Mouse (Mus musculus): ENCODE measurements at regions not wholly inside any gene's neighbourhood (a gene's known extent, or its start where the extent isn't known, plus 50 kb on each side); places are given as distances from the start of the nearest gene placed in this dataset.
A peak's percentile ranks its signal among the peaks of the same experiment; 100 is the strongest.

DNA sequence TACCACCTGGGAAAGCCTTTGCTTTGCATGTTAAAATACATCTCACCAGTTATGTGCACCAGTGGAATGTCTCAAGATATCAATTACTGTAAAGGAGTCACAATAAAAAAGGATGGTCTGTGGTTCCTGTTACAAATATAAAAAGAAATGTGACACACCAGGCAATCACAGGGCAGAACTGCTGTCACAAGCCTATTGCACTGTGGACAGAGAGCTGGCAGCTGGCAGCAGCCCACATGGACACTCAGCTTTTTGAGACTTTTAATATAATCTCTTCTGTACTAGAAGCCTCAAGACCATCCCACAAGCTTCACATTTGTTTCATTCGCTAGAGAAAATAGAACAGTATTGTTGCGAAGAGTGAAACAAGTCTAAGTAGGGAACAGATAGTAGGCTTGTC, 197.7 kb downstream of the 1700129C05Rik start:
- Histone ChIP-seq H3K27ac (replicated peaks in 1 of 2; ENCODE audit: control insufficient read depth in 1 of 2, insufficient read depth in 1 of 2, low read depth in 2 of 2, low read length in 2 of 2) (no peak overlapping the region), H3K27me3 (ENCODE audit: control insufficient read depth, insufficient read depth, low read length) (no peaks in the 10 kb centered on the region), H3K36me3 (ENCODE audit: control insufficient read depth, insufficient read depth, low read length) (no peaks in the 10 kb centered on the region), H3K9ac (ENCODE audit: low read length) (no peak overlapping the region), H3K9me3 (ENCODE audit: control insufficient read depth, low read length) (no peaks in the 10 kb centered on the region), H3K4me1 (ENCODE audit: control insufficient read depth in 2 of 2, insufficient read depth in 2 of 2, low read length in 2 of 2) (no peaks in the 10 kb centered on the region), H3K4me2 (ENCODE audit: low read length) (no peak overlapping the region), H3K4me3 (ENCODE audit: control insufficient read depth in 1 of 2, insufficient read depth in 1 of 2, low read depth in 1 of 2, low read length in 2 of 2) (no peak overlapping the region)
- 80% methylated on average over 2 of the region's 2 CpGs for WGBS
- ATAC-seq (ENCODE audit: insufficient number of reproducible peaks, insufficient read depth, low FRiP score, low read depth) = no peak

DNA sequence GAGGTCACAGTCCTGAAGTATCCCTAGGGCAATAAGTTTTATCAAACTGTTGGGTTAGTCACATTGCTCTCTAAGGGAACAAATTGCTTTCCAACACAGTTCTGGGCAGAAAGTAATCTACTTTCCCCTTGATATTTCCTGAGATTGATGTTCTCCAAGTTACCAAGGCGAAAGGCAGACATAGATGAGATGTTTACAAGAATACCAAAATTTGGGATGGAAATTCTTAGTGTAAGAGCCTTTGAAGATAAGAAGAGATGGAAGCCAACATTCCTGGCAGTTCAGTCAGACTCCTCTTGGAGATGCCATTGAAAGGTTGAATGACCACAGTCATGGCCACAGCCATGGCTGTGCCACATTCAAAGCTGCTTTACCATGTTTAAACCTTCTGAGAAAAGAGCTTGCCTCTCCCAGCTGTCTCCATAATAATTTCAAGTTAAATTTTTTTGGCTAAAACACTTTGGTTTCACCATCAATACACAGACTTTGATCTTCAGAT, 199.4 kb downstream of the 1700129C05Rik start:
- H3K4me1 ChIP-seq (ENCODE audit: control insufficient read depth in 2 of 2, insufficient read depth in 2 of 2, low read length in 2 of 2) = peaks cover 0 to 3% of the 10 kb centered on the region in 2 experiments; a peak in 1 of 4 replicates
- H3K4me3 ChIP-seq (ENCODE audit: control insufficient read depth in 1 of 2, insufficient read depth in 1 of 2, low read depth in 1 of 2, low read length in 2 of 2) = no peak overlapping the region
- WGBS = 69% methylated on average over 1 of the region's 1 CpGs
- no peak for ATAC-seq (ENCODE audit: insufficient number of reproducible peaks, insufficient read depth, low FRiP score, low read depth)
- no peaks in the 10 kb centered on the region for H3K27me3 ChIP-seq (ENCODE audit: control insufficient read depth, insufficient read depth, low read length)
- H3K27ac ChIP-seq (replicated peaks in 1 of 2; ENCODE audit: control insufficient read depth in 1 of 2, insufficient read depth in 1 of 2, low read depth in 2 of 2, low read length in 2 of 2) = no peak overlapping the region
- no peak overlapping the region for H3K4me2 ChIP-seq (ENCODE audit: low read length)
- no peaks in the 10 kb centered on the region for H3K36me3 ChIP-seq (ENCODE audit: control insufficient read depth, insufficient read depth, low read length)
- H3K9me3 ChIP-seq (ENCODE audit: control insufficient read depth, low read length) = no peaks in the 10 kb centered on the region
- no peak overlapping the region for H3K9ac ChIP-seq (ENCODE audit: low read length)

DNA sequence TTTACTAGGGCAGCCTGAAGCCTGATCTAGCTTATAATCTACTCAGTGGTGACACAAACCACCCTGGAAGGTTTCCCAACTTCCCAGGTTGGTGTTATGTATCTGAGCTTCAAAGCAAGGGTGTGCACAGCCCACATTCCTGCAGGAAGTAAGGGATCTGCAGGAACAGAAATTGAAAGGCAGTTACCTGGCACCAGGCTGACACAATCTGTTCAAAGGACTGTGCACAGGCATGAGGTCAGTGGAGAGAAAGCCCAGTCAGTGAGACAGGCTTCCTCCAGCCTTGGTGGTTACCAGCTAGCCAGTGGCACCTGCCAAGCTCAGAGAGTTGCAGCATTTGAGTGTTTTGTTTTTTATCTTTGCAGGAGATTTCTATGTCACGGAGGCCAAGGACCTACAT, 203.6 kb downstream of the 1700129C05Rik start:
- ATAC-seq (ENCODE audit: insufficient number of reproducible peaks, insufficient read depth, low FRiP score, low read depth) = no peak
- no peak overlapping the region for H3K9ac ChIP-seq (ENCODE audit: low read length)
- H3K9me3 ChIP-seq (ENCODE audit: control insufficient read depth, low read length) = no peaks in the 10 kb centered on the region
- peaks cover 6% of the 10 kb centered on the region in 2 experiments; a peak in 2 of 4 replicates for H3K4me1 ChIP-seq (ENCODE audit: control insufficient read depth in 2 of 2, insufficient read depth in 2 of 2, low read length in 2 of 2)
- H3K36me3 ChIP-seq (ENCODE audit: control insufficient read depth, insufficient read depth, low read length) = no peaks in the 10 kb centered on the region
- no peak overlapping the region for H3K4me2 ChIP-seq (ENCODE audit: low read length)
- no peak overlapping the region for H3K4me3 ChIP-seq (ENCODE audit: control insufficient read depth in 1 of 2, insufficient read depth in 1 of 2, low read depth in 1 of 2, low read length in 2 of 2)
- 61% methylated on average over 1 of the region's 1 CpGs for WGBS
- no peak overlapping the region for H3K27ac ChIP-seq (replicated peaks in 1 of 2; ENCODE audit: control insufficient read depth in 1 of 2, insufficient read depth in 1 of 2, low read depth in 2 of 2, low read length in 2 of 2)
- no peaks in the 10 kb centered on the region for H3K27me3 ChIP-seq (ENCODE audit: control insufficient read depth, insufficient read depth, low read length)

DNA sequence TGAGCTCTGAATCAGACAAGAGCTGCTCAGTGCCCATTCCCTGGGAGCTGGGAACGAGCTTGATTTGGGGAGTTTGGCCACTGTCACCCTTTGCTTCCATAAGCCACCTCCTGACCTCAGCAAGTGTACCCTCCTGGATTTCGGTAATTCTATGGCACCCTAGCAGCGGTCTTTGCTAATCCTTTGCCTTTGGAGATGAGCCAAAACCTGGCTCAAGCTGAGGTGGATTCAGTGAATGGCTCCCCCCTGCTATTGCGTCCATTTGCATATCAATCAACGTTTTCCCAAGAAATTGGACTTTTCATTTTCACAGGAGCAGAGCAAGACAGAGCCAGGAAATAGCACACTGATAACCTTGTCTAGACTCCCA, 204.1 kb downstream of the 1700129C05Rik start:
- H3K27me3 ChIP-seq (ENCODE audit: control insufficient read depth, insufficient read depth, low read length) = no peaks in the 10 kb centered on the region
- no peak overlapping the region for H3K9ac ChIP-seq (ENCODE audit: low read length)
- H3K27ac ChIP-seq (replicated peaks in 1 of 2; ENCODE audit: control insufficient read depth in 1 of 2, insufficient read depth in 1 of 2, low read depth in 2 of 2, low read length in 2 of 2) = no peak overlapping the region
- no peak for ATAC-seq (ENCODE audit: insufficient number of reproducible peaks, insufficient read depth, low FRiP score, low read depth)
- no peaks in the 10 kb centered on the region for H3K9me3 ChIP-seq (ENCODE audit: control insufficient read depth, low read length)
- peaks cover 6% of the 10 kb centered on the region in 2 experiments; a peak in 2 of 4 replicates for H3K4me1 ChIP-seq (ENCODE audit: control insufficient read depth in 2 of 2, insufficient read depth in 2 of 2, low read length in 2 of 2)
- H3K36me3 ChIP-seq (ENCODE audit: control insufficient read depth, insufficient read depth, low read length) = no peaks in the 10 kb centered on the region
- no peak overlapping the region for H3K4me2 ChIP-seq (ENCODE audit: low read length)
- H3K4me3 ChIP-seq (ENCODE audit: control insufficient read depth in 1 of 2, insufficient read depth in 1 of 2, low read depth in 1 of 2, low read length in 2 of 2) = no peak overlapping the region
- 45% methylated on average over 5 of the region's 5 CpGs for WGBS

DNA sequence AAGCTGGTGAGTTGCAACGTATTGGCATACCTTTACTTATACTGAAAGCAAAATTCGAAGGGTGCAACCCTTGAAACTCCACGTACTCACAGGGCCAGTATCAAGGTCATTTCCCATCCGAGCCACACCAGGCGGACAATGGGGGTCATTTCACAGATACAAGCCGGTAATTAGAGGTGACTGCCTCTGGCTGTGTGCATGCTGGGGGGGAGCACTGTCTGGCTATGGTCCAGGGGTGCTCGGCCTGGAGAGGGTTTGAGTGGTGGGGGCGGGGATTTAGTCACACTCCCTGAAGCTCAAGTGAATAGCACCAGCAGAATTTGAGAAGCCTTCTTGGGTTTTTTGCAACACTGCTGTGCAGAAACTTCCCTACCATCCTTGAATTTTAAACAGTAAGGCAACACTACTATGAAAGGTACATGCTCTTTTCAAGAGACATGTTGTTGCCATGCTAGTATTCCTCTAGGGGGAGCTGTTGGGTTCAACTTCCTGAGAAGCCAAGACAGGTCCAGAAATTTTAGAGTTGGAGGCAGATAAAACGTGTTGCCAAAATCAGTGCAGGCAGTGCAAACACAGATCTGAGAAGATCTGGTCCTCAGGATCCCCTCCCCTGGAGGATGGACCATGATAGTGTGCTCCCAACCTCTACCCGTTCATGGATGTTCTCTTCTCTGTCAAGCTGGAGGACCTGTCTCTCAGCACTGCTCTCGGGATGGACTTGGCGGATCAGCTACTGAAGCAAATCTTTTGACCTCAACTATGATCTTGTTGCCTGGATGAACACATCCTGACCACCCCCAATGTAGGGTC, 204.7 kb downstream of the 1700129C05Rik start:
- H3K4me3 ChIP-seq (ENCODE audit: control insufficient read depth in 1 of 2, insufficient read depth in 1 of 2, low read depth in 1 of 2, low read length in 2 of 2) = no peak overlapping the region

DNA sequence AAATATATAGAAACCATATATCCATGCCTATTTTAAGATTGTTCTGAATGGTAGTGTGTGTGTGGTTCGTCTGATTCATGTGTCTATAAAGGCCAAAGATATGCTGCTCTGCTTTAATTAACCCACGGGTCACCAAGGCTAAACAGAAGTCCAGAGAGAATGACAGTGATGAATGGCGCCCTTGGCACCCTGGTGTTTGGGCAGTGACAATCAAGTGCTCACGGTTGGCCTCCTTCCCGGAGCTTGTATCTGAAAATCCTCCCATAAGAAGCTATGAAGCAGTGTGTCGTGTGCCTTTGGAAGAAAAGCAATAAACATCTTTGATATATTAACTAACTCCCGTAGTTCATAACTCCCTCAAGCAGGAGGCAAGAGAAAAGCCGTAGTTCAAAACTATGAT, 205.4 kb downstream of the 1700129C05Rik start:
- H3K4me2 ChIP-seq (ENCODE audit: low read length) = no peak overlapping the region
- 56% methylated on average over 8 of the region's 8 CpGs for WGBS
- H3K4me3 ChIP-seq (ENCODE audit: control insufficient read depth in 1 of 2, insufficient read depth in 1 of 2, low read depth in 1 of 2, low read length in 2 of 2) = no peak overlapping the region

More for the DNA sequence above, 204.7 kb downstream of the 1700129C05Rik start:
- Histone ChIP-seq H3K27ac (replicated peaks in 1 of 2; ENCODE audit: control insufficient read depth in 1 of 2, insufficient read depth in 1 of 2, low read depth in 2 of 2, low read length in 2 of 2) (no peak overlapping the region), H3K4me1 (ENCODE audit: control insufficient read depth in 2 of 2, insufficient read depth in 2 of 2, low read length in 2 of 2) (peaks cover 6% of the 10 kb centered on the region in 2 experiments; a peak in 2 of 4 replicates), H3K9me3 (ENCODE audit: control insufficient read depth, low read length) (no peaks in the 10 kb centered on the region), H3K4me2 (ENCODE audit: low read length) (peak overlapping the region; percentile 21; the same call in 1 of the 2 replicates), H3K27me3 (ENCODE audit: control insufficient read depth, insufficient read depth, low read length) (no peaks in the 10 kb centered on the region), H3K36me3 (ENCODE audit: control insufficient read depth, insufficient read depth, low read length) (no peaks in the 10 kb centered on the region), H3K9ac (ENCODE audit: low read length) (no peak overlapping the region)
- ATAC-seq (ENCODE audit: insufficient number of reproducible peaks, insufficient read depth, low FRiP score, low read depth) = no peak
- WGBS = 72% methylated on average over 12 of the region's 12 CpGs

DNA sequence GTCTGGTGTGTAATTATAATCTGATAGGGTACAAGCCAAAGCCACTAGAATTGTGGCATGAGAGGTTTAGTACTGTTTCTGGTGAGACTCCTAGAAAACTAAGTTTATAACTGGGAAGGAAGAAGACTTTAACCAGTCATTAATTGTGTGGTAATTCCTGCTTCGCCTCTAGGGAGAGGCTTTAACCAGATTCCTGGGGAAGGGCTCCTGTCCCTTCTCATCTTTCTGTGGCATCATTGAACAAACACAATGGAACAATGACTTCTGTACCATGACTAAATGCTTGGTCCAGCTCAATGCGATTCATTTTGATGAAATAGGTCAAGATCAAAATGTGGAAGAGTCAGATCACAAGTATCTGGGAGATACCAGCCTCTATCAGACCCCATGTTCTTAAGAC, 206.6 kb downstream of the 1700129C05Rik start:
- Histone ChIP-seq H3K36me3 (ENCODE audit: control insufficient read depth, insufficient read depth, low read length) (no peaks in the 10 kb centered on the region), H3K9ac (ENCODE audit: low read length) (no peak overlapping the region), H3K9me3 (ENCODE audit: control insufficient read depth, low read length) (no peaks in the 10 kb centered on the region), H3K27ac (replicated peaks in 1 of 2; ENCODE audit: control insufficient read depth in 1 of 2, insufficient read depth in 1 of 2, low read depth in 2 of 2, low read length in 2 of 2) (no peak overlapping the region), H3K27me3 (ENCODE audit: control insufficient read depth, insufficient read depth, low read length) (no peaks in the 10 kb centered on the region), H3K4me2 (ENCODE audit: low read length) (no peak overlapping the region), H3K4me1 (ENCODE audit: control insufficient read depth in 2 of 2, insufficient read depth in 2 of 2, low read length in 2 of 2) (peaks cover 6% of the 10 kb centered on the region in 2 experiments; a peak in 2 of 4 replicates), H3K4me3 (ENCODE audit: control insufficient read depth in 1 of 2, insufficient read depth in 1 of 2, low read depth in 1 of 2, low read length in 2 of 2) (no peak overlapping the region)
- no peak for ATAC-seq (ENCODE audit: insufficient number of reproducible peaks, insufficient read depth, low FRiP score, low read depth)
- WGBS = 84% methylated on average over 2 of the region's 2 CpGs

More for the DNA sequence above, 205.4 kb downstream of the 1700129C05Rik start:
- no peaks in the 10 kb centered on the region for H3K9me3 ChIP-seq (ENCODE audit: control insufficient read depth, low read length)
- no peak overlapping the region for H3K27ac ChIP-seq (replicated peaks in 1 of 2; ENCODE audit: control insufficient read depth in 1 of 2, insufficient read depth in 1 of 2, low read depth in 2 of 2, low read length in 2 of 2)
- no peak for ATAC-seq (ENCODE audit: insufficient number of reproducible peaks, insufficient read depth, low FRiP score, low read depth)
- H3K36me3 ChIP-seq (ENCODE audit: control insufficient read depth, insufficient read depth, low read length) = no peaks in the 10 kb centered on the region
- peaks cover 6% of the 10 kb centered on the region in 2 experiments; a peak in 2 of 4 replicates for H3K4me1 ChIP-seq (ENCODE audit: control insufficient read depth in 2 of 2, insufficient read depth in 2 of 2, low read length in 2 of 2)
- no peaks in the 10 kb centered on the region for H3K27me3 ChIP-seq (ENCODE audit: control insufficient read depth, insufficient read depth, low read length)
- no peak overlapping the region for H3K9ac ChIP-seq (ENCODE audit: low read length)
